In genomic region chrX:138170146-138170545, GRCm38 (mm10) we compare ENCODE assay signal across 9 mouse cellular contexts. TPM values are rescaled to one million over a fixed set of nuclear protein-coding genes. Genes with fewer than 3 reads are reported as not detected.
DNase-seq lines count a peak whose midpoint lies in the region; ATAC-seq and TF ChIP-seq lines count a peak whose summit lies in the region.
"Had no signal": no experiment of that assay in that cellular context is flagged by ENCODE, and none has a peak within 500 bp of the region (broad histone marks: within the 10 kb centered on the region; RNA-seq: fewer than 3 reads in every experiment).

No protein-coding gene starts in this region.

- WGBS in kidney, embryonic 16.5 days = 17% methylated on average over 3 of the region's 3 CpGs
- 11% methylated on average over 3 of the region's 3 CpGs for WGBS in thymus, adult 2 months
- 13% methylated on average over 3 of the region's 3 CpGs for WGBS in forebrain, embryonic 16.5 days

- no peaks in the 10 kb centered on the region for H3K36me3 ChIP-seq in kidney, embryonic 16.5 days (ENCODE audit: insufficient read depth, low read length)
- H3K36me3 ChIP-seq in E14TG2a.4 (ENCODE audit: insufficient read depth, low read length) = no peaks in the 10 kb centered on the region
- no peaks in the 10 kb centered on the region for H3K36me3 ChIP-seq in thymus, adult 2 months (ENCODE audit: control insufficient read depth, insufficient read depth, low read length)
- no peaks in the 10 kb centered on the region for H3K36me3 ChIP-seq in forebrain, embryonic 16.5 days (ENCODE audit: control insufficient read depth, insufficient read depth)
- H3K36me3 ChIP-seq: liver, embryonic 15.5 days had no signal

- no peak overlapping the region for H3K9ac ChIP-seq in kidney, embryonic 16.5 days (replicated peaks; ENCODE audit: low read length)
- H3K9ac ChIP-seq in forebrain, embryonic 16.5 days (replicated peaks; ENCODE audit: low read depth, low read length) = no peak overlapping the region
- H3K9ac ChIP-seq: liver, embryonic 15.5 days had no signal

- H3K4me1 ChIP-seq in kidney, embryonic 16.5 days (ENCODE audit: insufficient read depth, low read length) = no peaks in the 10 kb centered on the region
- no peaks in the 10 kb centered on the region for H3K4me1 ChIP-seq in E14TG2a.4 (replicated peaks; ENCODE audit: low read depth, low read length)
- H3K4me1 ChIP-seq in thymus, adult 2 months (replicated peaks; ENCODE audit: control insufficient read depth, insufficient read depth, low read length) = no peaks in the 10 kb centered on the region
- H3K4me1 ChIP-seq in forebrain, embryonic 16.5 days (replicated peaks; ENCODE audit: control insufficient read depth, insufficient read depth, low read length) = no peaks in the 10 kb centered on the region
- H3K4me1 ChIP-seq: liver, embryonic 15.5 days had no signal

- no peak for TF ChIP-seq POLR2A in thymus, adult 2 months (IDR thresholded peaks at IDR 0.05; ENCODE audit: control insufficient read depth, extremely low read depth, insufficient read depth, low read length, poor library complexity)

- H3K27me3 ChIP-seq in kidney, embryonic 16.5 days (ENCODE audit: insufficient read depth, low read length) = no peaks in the 10 kb centered on the region; the same call in 1 of the 2 replicates
- no peaks in the 10 kb centered on the region for H3K27me3 ChIP-seq in E14TG2a.4 (ENCODE audit: insufficient read depth, low read length)
- no peaks in the 10 kb centered on the region for H3K27me3 ChIP-seq in thymus, adult 2 months (ENCODE audit: control insufficient read depth, insufficient read depth, low read length)
- no peaks in the 10 kb centered on the region for H3K27me3 ChIP-seq in forebrain, embryonic 16.5 days (replicated peaks; ENCODE audit: control insufficient read depth, insufficient read depth, low read length)
- H3K27me3 ChIP-seq: liver, embryonic 15.5 days had no signal

- no peak; the same call in 1 of the 2 replicates for ATAC-seq in kidney, embryonic 16.5 days (ENCODE audit: low FRiP score, low TSS enrichment)
- ATAC-seq in forebrain, embryonic 16.5 days = no peak

- no peak overlapping the region for H3K4me2 ChIP-seq in kidney, embryonic 16.5 days (replicated peaks; ENCODE audit: low read depth, low read length)
- H3K4me2 ChIP-seq in forebrain, embryonic 16.5 days (ENCODE audit: low read length) = no peak overlapping the region
- H3K4me2 ChIP-seq: liver, embryonic 15.5 days had no signal

- H3K9me3 ChIP-seq in kidney, embryonic 16.5 days (ENCODE audit: low read length) = no peaks in the 10 kb centered on the region
- H3K9me3 ChIP-seq in E14TG2a.4 (ENCODE audit: low read length) = no peaks in the 10 kb centered on the region
- H3K9me3 ChIP-seq in forebrain, embryonic 16.5 days (ENCODE audit: control insufficient read depth, low read length) = no peaks in the 10 kb centered on the region
- H3K9me3 ChIP-seq: liver, embryonic 15.5 days had no signal

- TF ChIP-seq CTCF in E14TG2a.4 (conservative IDR thresholded peaks at IDR 0.05; ENCODE audit: low read length) = peak; percentile 67
- no peak for TF ChIP-seq CTCF in thymus, adult 2 months (IDR thresholded peaks at IDR 0.05; ENCODE audit: borderline replicate concordance, control insufficient read depth, extremely low read depth, insufficient read depth, low read length, poor library complexity)

- DNase-seq in adrenal gland, adult 2 months = peak; percentile 6
- no peak for DNase-seq in adrenal gland, postnatal 25 days
- DNase-seq in kidney, postnatal 36 days = peak; percentile 1 to 7
- DNase-seq in forelimb bud, embryonic 11.5 days (ENCODE audit: low read depth, low spot score) = peak; percentile 18
- no peak for DNase-seq in thymus, adult 2 months

- no peak overlapping the region for H3K4me3 ChIP-seq in kidney, embryonic 16.5 days (ENCODE audit: low read length)
- no peak overlapping the region for H3K4me3 ChIP-seq in E14TG2a.4 (replicated peaks; ENCODE audit: low read length)
- H3K4me3 ChIP-seq in thymus, adult 2 months (ENCODE audit: control insufficient read depth, insufficient read depth, low read length) = no peak overlapping the region
- no peak overlapping the region for H3K4me3 ChIP-seq in forebrain, embryonic 16.5 days (replicated peaks; ENCODE audit: low read length)
- H3K4me3 ChIP-seq: liver, embryonic 15.5 days had no signal

- no peak overlapping the region for H3K27ac ChIP-seq in kidney, embryonic 16.5 days (ENCODE audit: low read length)
- H3K27ac ChIP-seq in thymus, adult 2 months (ENCODE audit: control insufficient read depth, insufficient read depth, low read length) = no peak overlapping the region
- H3K27ac ChIP-seq in forebrain, embryonic 16.5 days (ENCODE audit: low read length) = no peak overlapping the region
- H3K27ac ChIP-seq: liver, embryonic 15.5 days had no signal

RNA-seq across cellular contexts. Expression of gene Tex13a, which starts 39.2 kb away (rescaled TPM):
- total RNA-seq in adrenal gland, adult 2 months (2021) = not detected
- polyA plus RNA-seq in adrenal gland, adult 2 months (2012; rRNA removed) = not detected in 2 replicates
- not detected in 2 replicates for total RNA-seq in adrenal gland, postnatal 25 days (2021)
- not detected in 2 replicates for polyA plus RNA-seq in kidney, embryonic 16.5 days (2015; fragmentation: Nextera tagmentation; extraction: Ambion mirVana)
- polyA plus RNA-seq in thymus, adult 2 months (2012; rRNA removed) = not detected in 2 replicates
- not detected in 2 replicates for polyA plus RNA-seq in forebrain, embryonic 16.5 days (2015; fragmentation: Nextera tagmentation; extraction: Ambion mirVana)
- polyA plus RNA-seq: liver, embryonic 15.5 days had no signal

Comparison
In these comparisons a context has a peak if more than half of its experiments do, and no peak if none do; other contexts are left out.
1. DNase-seq: peak in adrenal gland, adult 2 months (single experiment), kidney, postnatal 36 days (2 of 2) and forelimb bud, embryonic 11.5 days (single experiment); none in adrenal gland, postnatal 25 days (single experiment) and thymus, adult 2 months (single experiment).